Mouse (Mus musculus) heart, adult 2 months (tissue): ENCODE results near the gene Gm2663.

ENCODE experiments used
- CTCF ChIP-seq: fragments of 200-600 bp; IDR thresholded peaks from 2 replicates; pipeline ENCODE4 v1.8.1; 2022; ENCODE audit warnings: antibody characterized with exemption, mild to moderate bottlenecking, moderate library complexity
- EP300 ChIP-seq: fragments of 200-500 bp; IDR thresholded peaks from 2 replicates; pipeline ENCODE4 v1.6.1; 2011; ENCODE audit warnings: low read depth, low read length, control low read depth; ENCODE audit not compliant: insufficient read depth
- POLR2A ChIP-seq: fragments of 200-500 bp; IDR thresholded peaks from 2 replicates; pipeline ENCODE4 v1.6.1; 2011; ENCODE audit warnings: mild to moderate bottlenecking, low read depth, low read length, control low read depth; ENCODE audit not compliant: insufficient read depth

- TF ChIP-seq CTCF (no peak), POLR2A (no peak), EP300 (no peak)
Observed at GRCm38 (mm10) chr6:41048602-41049001, 49.3 kb upstream of the Gm2663 start.
